Mouse (Mus musculus): Measurements from ENCODE around the gene Dct.

DNA sequence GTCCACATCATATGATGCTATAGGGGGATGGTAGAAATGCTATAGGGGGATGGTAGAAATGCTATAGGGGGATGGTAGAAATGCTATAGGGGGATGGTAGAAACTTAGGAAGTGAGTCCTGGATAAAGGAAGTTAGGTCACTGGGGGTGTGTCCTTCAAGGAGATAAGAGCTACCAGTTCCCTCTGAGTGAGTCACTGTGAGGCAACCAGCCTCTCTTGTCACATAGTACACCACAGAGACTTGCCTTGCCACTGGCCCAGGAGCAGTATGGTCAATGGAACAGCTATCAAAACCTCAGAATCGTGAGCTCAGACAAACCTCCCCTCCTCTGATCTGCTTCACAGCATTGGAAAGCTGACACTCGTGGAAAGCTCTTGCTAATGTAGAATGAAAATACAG lies 46.2 kb upstream of the Dct start:
- TF ChIP-seq CTCF (IDR thresholded peaks at IDR 0.05; ENCODE audit: extremely low read depth, insufficient read length, insufficient replicate concordance, low read depth, low read length) (no peak), POLR2A (IDR thresholded peaks at IDR 0.05; ENCODE audit: low read depth, low read length) (no peak)

Measured in small intestine, adult 2 months (tissue).